Mouse (Mus musculus): ENCODE results near the gene Tmem87b. TPM values are rescaled to one million over a fixed set of nuclear protein-coding genes. Genes with fewer than 3 reads are reported as not detected.

Gene Tmem87b
- polyA plus RNA-seq (2015; fragmentation: Nextera tagmentation; extraction: Ambion mirVana): 37.6 and 38.3 TPM in 2 replicates

GRCm38 (mm10) chr2:128817786-128818681 lies at the start of gene Tmem87b:
Gene Tmem87b, plus strand, starts transcription at chr2:128818118.
- WGBS: under 1% methylated on average over 59 of the region's 59 CpGs
- Histone ChIP-seq H3K4me1 (replicated peaks) (peaks cover 25% of the 10 kb centered on the region), H3K27ac (peak within 1 kb of the TSS; percentile 93), H3K36me3 (no peaks in the 10 kb centered on the region), H3K9me3 (no peaks in the 10 kb centered on the region), H3K27me3 (0 out of 2 replicates have a peak, but pooled peaks cover 4% of the 10 kb centered on the region), H3K4me3 (replicated peaks) (peak within 1 kb of the TSS; percentile 58), H3K4me2 (replicated peaks) (peak within 1 kb of the TSS; percentile 62), H3K9ac (replicated peaks) (peak within 1 kb of the TSS; percentile 81)
- ATAC-seq: peak; percentile 98

GRCm38 (mm10) chr2:128768545-128769247 lies 49.2 kb upstream of the Tmem87b start:
- no peaks in the 10 kb centered on the region for H3K9me3 ChIP-seq
- no peak overlapping the region for H3K4me2 ChIP-seq (replicated peaks)

GRCm38 (mm10) chr2:128770557-128770956 lies 47.4 kb upstream of the Tmem87b start:
- no peak for ATAC-seq
- Histone ChIP-seq H3K4me2 (replicated peaks) (no peak overlapping the region), H3K9ac (replicated peaks) (no peak overlapping the region), H3K36me3 (no peaks in the 10 kb centered on the region), H3K27me3 (no peaks in the 10 kb centered on the region), H3K4me1 (replicated peaks) (peaks cover 3% of the 10 kb centered on the region; the same call in 1 of the 2 replicates), H3K27ac (no peak overlapping the region), H3K9me3 (no peaks in the 10 kb centered on the region), H3K4me3 (replicated peaks) (no peak overlapping the region)
- 93% methylated on average over 6 of the region's 6 CpGs for WGBS

More at GRCm38 (mm10) chr2:128768545-128769247, 49.2 kb upstream of the Tmem87b start:
- 81% methylated on average over 4 of the region's 4 CpGs for WGBS
- peaks cover 3% of the 10 kb centered on the region; the same call in 1 of the 2 replicates for H3K4me1 ChIP-seq (replicated peaks)
- no peak overlapping the region for H3K4me3 ChIP-seq (replicated peaks)
- H3K9ac ChIP-seq (replicated peaks): no peak overlapping the region
- H3K27me3 ChIP-seq: no peaks in the 10 kb centered on the region
- ATAC-seq: no peak
- no peaks in the 10 kb centered on the region for H3K36me3 ChIP-seq
- H3K27ac ChIP-seq: no peak overlapping the region

- no peak overlapping the region for H3K4me2 ChIP-seq (replicated peaks)
- no peak overlapping the region for H3K9ac ChIP-seq (replicated peaks)
- no peaks in the 10 kb centered on the region for H3K27me3 ChIP-seq
- H3K4me1 ChIP-seq (replicated peaks): peaks cover 3% of the 10 kb centered on the region; the same call in 1 of the 2 replicates
- no peaks in the 10 kb centered on the region for H3K9me3 ChIP-seq
- WGBS: 91% methylated on average over 4 of the region's 4 CpGs
- H3K36me3 ChIP-seq: no peaks in the 10 kb centered on the region
- H3K4me3 ChIP-seq (replicated peaks): no peak overlapping the region
- ATAC-seq: no peak
- H3K27ac ChIP-seq: no peak overlapping the region
Observed at GRCm38 (mm10) chr2:128771048-128771447, 46.9 kb upstream of the Tmem87b start.

- no peaks in the 10 kb centered on the region for H3K9me3 ChIP-seq
- 89% methylated on average over 7 of the region's 7 CpGs for WGBS
- no peak overlapping the region for H3K4me2 ChIP-seq (replicated peaks)
- H3K4me3 ChIP-seq (replicated peaks): no peak overlapping the region
- H3K27me3 ChIP-seq: no peaks in the 10 kb centered on the region
- ATAC-seq: no peak
- H3K4me1 ChIP-seq (replicated peaks): peaks cover 3% of the 10 kb centered on the region; the same call in 1 of the 2 replicates
- H3K27ac ChIP-seq: no peak overlapping the region
- no peaks in the 10 kb centered on the region for H3K36me3 ChIP-seq
- no peak overlapping the region for H3K9ac ChIP-seq (replicated peaks)
Observed at GRCm38 (mm10) chr2:128771750-128772338, 46.1 kb upstream of the Tmem87b start.

- H3K4me1 ChIP-seq (replicated peaks): peaks cover 6% of the 10 kb centered on the region
- H3K4me2 ChIP-seq (replicated peaks): no peak overlapping the region
- no peak overlapping the region for H3K9ac ChIP-seq (replicated peaks)
- H3K4me3 ChIP-seq (replicated peaks): no peak overlapping the region
- no peaks in the 10 kb centered on the region for H3K36me3 ChIP-seq
- ATAC-seq: no peak
- 96% methylated on average over 5 of the region's 5 CpGs for WGBS
- H3K27me3 ChIP-seq: no peaks in the 10 kb centered on the region
- H3K27ac ChIP-seq: no peak overlapping the region
- no peaks in the 10 kb centered on the region for H3K9me3 ChIP-seq
Observed at GRCm38 (mm10) chr2:128782231-128782630, 35.7 kb upstream of the Tmem87b start.

- Histone ChIP-seq H3K4me1 (replicated peaks) (peaks cover 6% of the 10 kb centered on the region), H3K4me3 (replicated peaks) (no peak overlapping the region), H3K9ac (replicated peaks) (no peak overlapping the region), H3K27ac (no peak overlapping the region), H3K27me3 (no peaks in the 10 kb centered on the region), H3K4me2 (replicated peaks) (no peak overlapping the region), H3K36me3 (no peaks in the 10 kb centered on the region), H3K9me3 (no peaks in the 10 kb centered on the region)
- 87% methylated on average over 10 of the region's 10 CpGs for WGBS
- no peak for ATAC-seq
Observed at GRCm38 (mm10) chr2:128783660-128784345, 34.1 kb upstream of the Tmem87b start.

GRCm38 (mm10) chr2:128784814-128785213 lies 33.1 kb upstream of the Tmem87b start:
- peaks cover 6% of the 10 kb centered on the region for H3K4me1 ChIP-seq (replicated peaks)
- 90% methylated on average over 7 of the region's 7 CpGs for WGBS
- H3K27me3 ChIP-seq: no peaks in the 10 kb centered on the region
- H3K36me3 ChIP-seq: no peaks in the 10 kb centered on the region
- no peak overlapping the region for H3K4me3 ChIP-seq (replicated peaks)
- H3K9ac ChIP-seq (replicated peaks): no peak overlapping the region
- no peak overlapping the region for H3K27ac ChIP-seq
- H3K4me2 ChIP-seq (replicated peaks): no peak overlapping the region
- ATAC-seq: no peak
- no peaks in the 10 kb centered on the region for H3K9me3 ChIP-seq

- Histone ChIP-seq H3K4me3 (replicated peaks) (no peak overlapping the region), H3K27me3 (no peaks in the 10 kb centered on the region), H3K27ac (no peak overlapping the region), H3K4me1 (replicated peaks) (peaks cover 6% of the 10 kb centered on the region), H3K36me3 (no peaks in the 10 kb centered on the region), H3K9me3 (no peaks in the 10 kb centered on the region), H3K4me2 (replicated peaks) (no peak overlapping the region), H3K9ac (replicated peaks) (no peak overlapping the region)
- 27% methylated on average over 5 of the region's 5 CpGs for WGBS
- no peak for ATAC-seq
Observed at GRCm38 (mm10) chr2:128786341-128786740, 31.6 kb upstream of the Tmem87b start.

- Histone ChIP-seq H3K9me3 (no peaks in the 10 kb centered on the region), H3K27ac (no peak overlapping the region), H3K9ac (replicated peaks) (no peak overlapping the region), H3K36me3 (no peaks in the 10 kb centered on the region), H3K4me3 (replicated peaks) (no peak overlapping the region), H3K27me3 (no peaks in the 10 kb centered on the region), H3K4me1 (replicated peaks) (peaks cover 6% of the 10 kb centered on the region), H3K4me2 (replicated peaks) (no peak overlapping the region)
- WGBS: 71% methylated on average over 1 of the region's 1 CpGs
- no peak for ATAC-seq
Observed at GRCm38 (mm10) chr2:128786795-128787194, 31.1 kb upstream of the Tmem87b start.

GRCm38 (mm10) chr2:128787805-128788204 lies 30.1 kb upstream of the Tmem87b start:
- Histone ChIP-seq H3K9me3 (no peaks in the 10 kb centered on the region), H3K27me3 (no peaks in the 10 kb centered on the region), H3K4me3 (replicated peaks) (no peak overlapping the region), H3K9ac (replicated peaks) (no peak overlapping the region), H3K36me3 (no peaks in the 10 kb centered on the region), H3K27ac (no peak overlapping the region), H3K4me1 (replicated peaks) (peaks cover 6% of the 10 kb centered on the region), H3K4me2 (replicated peaks) (no peak overlapping the region)
- ATAC-seq: no peak
- 86% methylated on average over 3 of the region's 3 CpGs for WGBS

Data from midbrain, embryonic 13.5 days (tissue).